Mouse (Mus musculus) kidney, adult 2 months (tissue): ENCODE results near the gene Clec9a.

Experiments used
- CTCF ChIP-seq: fragments of 200-500 bp; conservative IDR thresholded peaks from 2 replicates; pipeline ENCODE4 v1.5.1; 2011; ENCODE audit warnings: low read depth, mild to moderate bottlenecking, control low read depth, low read length, moderate library complexity, mixed read lengths; ENCODE audit not compliant: insufficient read depth, insufficient read length
- POLR2A ChIP-seq: fragments of 200-500 bp; IDR thresholded peaks from one replicate; pipeline ENCODE4 v1.6.1; 2011; ENCODE audit warnings: low read depth, low read length, control low read depth

DNA sequence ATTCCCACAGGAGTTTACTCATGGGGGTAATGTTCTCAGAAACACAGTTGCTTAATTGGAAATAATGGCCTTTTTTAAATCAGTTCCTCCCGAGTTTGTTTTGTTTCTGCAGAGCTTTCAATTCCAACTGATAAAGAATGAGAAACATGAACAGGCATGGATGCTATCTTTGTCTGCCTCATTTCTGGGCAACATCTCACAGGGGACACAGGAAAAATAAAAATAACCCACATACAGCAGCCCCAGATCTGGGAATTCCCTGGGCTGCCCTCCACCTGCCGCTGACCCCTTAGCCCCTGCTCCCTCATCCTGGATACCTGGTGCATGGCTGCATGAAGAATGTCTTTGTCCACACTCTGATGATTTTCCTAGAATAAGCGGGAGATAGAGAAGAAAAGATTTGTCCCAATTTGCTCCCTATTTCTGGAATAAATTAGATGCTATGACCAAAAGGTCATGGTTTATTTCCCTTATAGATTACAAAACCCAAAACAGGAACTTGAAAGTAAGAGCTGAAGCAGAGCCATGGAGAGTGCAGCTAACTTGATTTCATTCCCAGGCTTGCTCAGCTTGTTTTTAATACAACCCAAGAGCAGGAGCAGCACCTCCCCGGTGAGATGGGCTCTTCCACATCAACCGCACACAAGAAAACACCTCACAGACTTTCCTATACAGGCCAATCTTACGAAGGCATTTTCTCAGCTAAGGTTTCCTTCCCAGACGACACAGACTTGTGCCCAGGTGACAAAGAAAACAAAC, 39.1 kb upstream of the Clec9a start:
- no peak for TF ChIP-seq CTCF
- no peak for TF ChIP-seq POLR2A
